Mouse (Mus musculus): ENCODE measurements around the gene Zfp418. TPM values are rescaled to one million over a fixed set of nuclear protein-coding genes. Genes with fewer than 3 reads are reported as not detected.
"Not testable (repeated sequence)": the region's sequence is repeated elsewhere in the genome, so short reads cannot be mapped to it uniquely, and the experiment has no call there.

Zfp418 gene
- 2.5 and 5.8 TPM in 2 replicates for total RNA-seq (2017)

DNA sequence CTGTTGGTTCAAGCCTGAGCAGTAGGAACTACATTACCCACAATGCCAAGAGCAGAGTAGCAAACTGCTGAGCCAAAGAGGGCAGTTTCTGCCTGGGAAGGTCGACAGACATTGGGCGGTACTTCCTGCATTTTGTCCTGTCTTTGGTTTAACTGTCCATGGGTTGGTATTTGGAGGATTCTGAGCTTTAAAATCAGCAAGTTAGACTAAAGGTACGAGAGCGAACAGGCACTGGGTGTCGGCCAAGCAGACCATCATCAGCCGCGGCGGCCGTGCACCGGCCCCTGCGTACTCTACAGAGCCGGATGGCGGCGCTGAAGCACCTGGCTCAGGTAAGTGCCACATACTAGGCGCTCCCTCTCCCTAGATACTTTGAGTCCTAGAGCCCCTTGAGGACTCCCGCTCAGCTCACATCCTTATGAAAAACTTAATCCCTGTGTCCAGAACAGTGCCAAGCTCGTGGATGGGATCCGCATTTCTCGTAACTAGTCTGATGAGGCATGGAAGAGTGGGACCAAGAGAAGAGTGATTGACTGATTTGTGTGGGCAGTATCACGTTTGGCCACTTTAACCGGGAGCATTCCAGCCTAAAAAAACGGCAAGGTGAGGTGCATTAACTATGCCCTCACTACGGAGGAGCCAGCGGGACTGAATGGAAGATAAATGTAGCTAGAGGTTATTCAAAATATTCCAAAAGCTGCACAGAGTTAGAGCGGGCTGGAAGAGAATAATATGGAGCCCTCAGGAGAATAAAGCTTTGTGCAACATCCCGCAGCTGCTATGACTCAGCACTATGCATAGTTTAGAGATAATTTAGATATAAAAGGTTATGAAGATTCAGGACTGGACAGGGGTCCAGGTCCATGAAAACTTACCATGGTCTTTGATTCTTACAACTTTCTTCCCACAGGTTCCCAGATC lies at the start of gene Zfp418:
Zfp418 (plus strand) TSS at position 104 of the 921 bp plus-strand sequence.
- ATAC-seq (replicated peaks in 1 of 2; ENCODE audit: insufficient read depth in 1 of 2, low FRiP score in 2 of 2, low TSS enrichment in 1 of 2, low read depth in 1 of 2, poor library complexity in 2 of 2, severe bottlenecking in 2 of 2): peak; percentile 100

- peak in 1 of 2 experiments; percentile 16; a peak in 2 of 4 replicates for ATAC-seq (replicated peaks in 1 of 2; ENCODE audit: insufficient read depth in 1 of 2, low FRiP score in 2 of 2, low TSS enrichment in 1 of 2, low read depth in 1 of 2, poor library complexity in 2 of 2, severe bottlenecking in 2 of 2)
Observed at GRCm38 (mm10) chr7:7121602-7121980, 49.5 kb upstream of the Zfp418 start.

DNA sequence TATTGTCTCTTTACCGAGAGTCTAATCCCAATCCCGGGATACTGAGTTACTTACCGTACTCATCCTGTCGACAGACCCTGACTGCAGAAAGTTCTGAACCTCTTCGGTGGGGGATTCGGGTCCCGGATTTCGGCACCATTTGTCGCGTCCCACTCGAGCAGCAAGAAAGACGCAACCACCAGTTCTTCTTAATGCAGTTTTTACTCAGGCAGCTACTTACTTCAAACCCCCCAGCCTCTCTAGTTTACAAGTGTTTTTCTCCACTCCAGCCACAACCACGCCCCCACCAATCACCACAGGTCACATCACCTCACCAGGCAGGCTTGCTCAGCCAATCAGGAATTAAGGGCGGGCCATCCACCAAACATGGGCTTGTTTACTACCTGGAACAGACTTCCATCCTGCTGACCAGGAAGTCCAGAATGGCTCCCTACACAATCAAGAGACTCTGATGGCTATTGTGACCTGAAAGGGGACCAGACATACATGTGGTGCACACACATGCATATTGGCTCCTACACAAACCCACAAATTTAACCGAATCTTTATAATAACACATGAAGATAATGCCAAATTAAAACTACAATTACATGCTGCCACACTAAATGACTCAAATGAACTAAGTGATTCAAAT lies 40.5 kb upstream of the Zfp418 start:
- not testable (repeated sequence) for ATAC-seq (replicated peaks in 1 of 2; ENCODE audit: insufficient read depth in 1 of 2, low FRiP score in 2 of 2, low TSS enrichment in 1 of 2, low read depth in 1 of 2, poor library complexity in 2 of 2, severe bottlenecking in 2 of 2)

DNA sequence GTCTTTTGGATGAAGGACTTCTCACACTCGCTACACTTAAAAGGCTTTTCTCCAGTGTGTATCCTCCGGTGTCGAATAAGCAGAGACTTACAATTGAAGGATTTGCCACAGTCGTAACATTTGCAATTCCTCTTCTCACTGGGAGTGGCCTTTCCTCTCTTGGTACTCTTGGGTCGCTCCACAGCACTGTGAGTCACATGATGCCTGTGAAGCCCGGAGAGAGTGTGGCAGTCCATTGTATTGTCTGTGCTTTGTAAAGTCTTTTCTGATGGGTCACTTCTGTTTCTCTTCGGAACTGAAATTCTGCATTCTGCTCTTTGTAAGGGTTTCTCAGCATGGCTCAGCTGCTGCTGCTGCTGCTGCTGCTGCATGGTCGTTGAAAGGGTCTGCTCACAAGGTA lies 38.4 kb upstream of the Zfp418 start:
- ATAC-seq (replicated peaks in 1 of 2; ENCODE audit: insufficient read depth in 1 of 2, low FRiP score in 2 of 2, low TSS enrichment in 1 of 2, low read depth in 1 of 2, poor library complexity in 2 of 2, severe bottlenecking in 2 of 2): no peak

- ATAC-seq (replicated peaks in 1 of 2; ENCODE audit: insufficient read depth in 1 of 2, low FRiP score in 2 of 2, low TSS enrichment in 1 of 2, low read depth in 1 of 2, poor library complexity in 2 of 2, severe bottlenecking in 2 of 2): peak; percentile 100
Observed at GRCm38 (mm10) chr7:7136379-7136866, 34.7 kb upstream of the Zfp418 start, which contains the start of gene Zfp773. Gene Zfp773 (minus strand): TSS chr7:7136755.

DNA sequence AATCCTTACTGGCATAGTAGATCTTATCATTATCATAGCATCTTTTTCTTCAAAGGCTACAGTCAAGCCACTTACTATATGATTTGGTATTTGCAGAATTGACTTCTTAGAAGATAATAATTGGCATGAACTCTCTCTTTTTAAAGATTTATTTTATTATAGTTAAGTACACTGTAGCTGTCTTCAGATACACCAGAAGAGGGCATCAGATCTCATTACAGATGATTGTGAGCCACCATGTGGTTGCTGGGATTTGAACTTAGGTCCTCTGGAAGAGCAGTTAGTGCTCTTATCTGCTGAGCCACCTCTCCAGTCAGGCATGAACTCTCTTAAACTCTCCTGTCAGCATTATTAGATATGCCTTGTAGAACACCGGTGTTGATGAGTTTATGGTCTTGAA lies 26.9 kb upstream of the Zfp418 start:
- no peak for ATAC-seq (replicated peaks in 1 of 2; ENCODE audit: insufficient read depth in 1 of 2, low FRiP score in 2 of 2, low TSS enrichment in 1 of 2, low read depth in 1 of 2, poor library complexity in 2 of 2, severe bottlenecking in 2 of 2)

DNA sequence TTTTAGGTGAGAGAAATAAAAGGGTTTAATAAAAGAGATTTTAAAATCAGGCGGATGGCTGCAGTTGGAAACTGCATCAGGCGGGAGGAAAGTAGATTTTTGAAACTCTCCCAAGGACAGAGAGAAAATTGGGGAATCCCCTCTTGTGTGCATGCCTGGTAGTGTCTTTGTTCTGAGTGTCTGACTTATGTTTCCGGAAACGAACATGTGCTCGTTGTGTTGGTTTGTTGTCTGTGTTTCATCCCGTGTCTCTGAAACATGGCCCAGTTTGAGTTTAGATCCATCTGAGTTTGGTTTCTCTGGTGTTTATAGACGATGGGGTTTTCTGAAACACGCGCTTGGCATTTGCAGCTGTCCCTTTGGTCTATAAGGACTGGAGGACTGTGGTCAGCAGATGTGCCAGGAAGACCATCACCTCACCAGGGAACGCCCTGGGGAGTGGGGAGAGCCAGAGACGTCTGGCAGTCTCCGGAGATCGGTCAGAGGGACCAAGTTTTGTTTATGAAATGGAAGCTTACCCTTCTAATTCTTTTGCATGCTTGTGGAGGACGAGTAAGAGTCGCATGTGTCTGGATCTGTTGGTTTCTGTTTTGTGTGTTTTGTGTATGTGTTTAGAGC lies 25.0 kb upstream of the Zfp418 start:
- ATAC-seq (replicated peaks in 1 of 2; ENCODE audit: insufficient read depth in 1 of 2, low FRiP score in 2 of 2, low TSS enrichment in 1 of 2, low read depth in 1 of 2, poor library complexity in 2 of 2, severe bottlenecking in 2 of 2): no peak

DNA sequence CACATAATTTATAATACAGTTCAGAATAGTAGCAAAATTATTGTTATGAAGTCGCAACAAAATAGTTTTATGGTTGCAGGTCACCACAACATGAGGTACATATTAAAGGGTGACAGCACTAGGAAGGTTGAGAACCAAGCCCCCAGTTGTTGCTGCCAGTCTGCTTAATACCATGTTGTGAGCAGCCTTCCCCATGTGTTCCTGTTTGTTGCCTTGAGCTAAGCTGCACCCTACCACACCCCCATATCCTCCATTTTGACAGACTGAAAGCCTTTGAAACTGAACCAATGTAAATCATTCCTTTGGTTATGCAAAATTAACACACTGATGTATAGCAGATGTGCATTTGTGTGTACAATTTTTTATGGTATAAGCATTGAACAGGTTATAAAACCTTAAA lies 14.8 kb downstream of the Zfp418 start:
- no peak for ATAC-seq (replicated peaks in 1 of 2; ENCODE audit: insufficient read depth in 1 of 2, low FRiP score in 2 of 2, low TSS enrichment in 1 of 2, low read depth in 1 of 2, poor library complexity in 2 of 2, severe bottlenecking in 2 of 2)

DNA sequence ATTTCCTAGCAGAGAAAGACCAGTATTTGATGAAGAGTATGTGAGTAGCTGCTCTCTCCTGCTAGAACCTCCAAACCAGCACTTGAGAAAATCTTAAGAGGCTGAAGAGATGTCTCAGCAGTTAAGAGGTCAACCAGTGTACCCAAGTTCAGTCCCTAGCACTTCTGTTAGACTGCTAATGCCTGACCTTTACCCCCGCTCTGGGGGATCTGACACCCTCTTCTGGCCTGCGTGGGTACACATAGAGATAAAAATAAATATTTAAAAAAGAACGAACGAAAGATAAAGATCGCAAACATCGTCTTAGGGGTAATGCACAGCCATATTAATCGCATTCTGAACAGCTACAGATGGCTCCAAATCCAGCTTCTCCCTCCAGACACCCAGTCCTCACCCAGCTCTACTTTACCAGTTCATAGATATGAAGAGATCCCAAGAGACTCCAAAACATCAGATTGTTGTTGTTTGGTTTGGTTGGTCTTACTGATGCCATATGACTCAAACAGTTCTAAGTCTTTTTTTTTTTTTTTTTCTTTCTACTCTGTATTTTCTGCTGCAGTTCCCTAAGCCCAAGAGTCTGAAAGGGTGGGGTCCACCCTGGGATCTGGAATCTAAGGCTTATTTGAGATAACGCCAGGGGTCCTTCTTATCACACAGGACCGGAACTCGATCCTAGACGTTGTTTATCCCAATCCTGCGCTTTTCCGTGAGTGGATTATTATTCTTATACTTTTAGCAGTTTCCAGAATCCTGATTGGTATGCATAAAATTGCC lies 16.5 kb downstream of the Zfp418 start:
- ATAC-seq (replicated peaks in 1 of 2; ENCODE audit: insufficient read depth in 1 of 2, low FRiP score in 2 of 2, low TSS enrichment in 1 of 2, low read depth in 1 of 2, poor library complexity in 2 of 2, severe bottlenecking in 2 of 2): peak in 1 of 2 experiments; percentile 6; a peak in 2 of 4 replicates

DNA sequence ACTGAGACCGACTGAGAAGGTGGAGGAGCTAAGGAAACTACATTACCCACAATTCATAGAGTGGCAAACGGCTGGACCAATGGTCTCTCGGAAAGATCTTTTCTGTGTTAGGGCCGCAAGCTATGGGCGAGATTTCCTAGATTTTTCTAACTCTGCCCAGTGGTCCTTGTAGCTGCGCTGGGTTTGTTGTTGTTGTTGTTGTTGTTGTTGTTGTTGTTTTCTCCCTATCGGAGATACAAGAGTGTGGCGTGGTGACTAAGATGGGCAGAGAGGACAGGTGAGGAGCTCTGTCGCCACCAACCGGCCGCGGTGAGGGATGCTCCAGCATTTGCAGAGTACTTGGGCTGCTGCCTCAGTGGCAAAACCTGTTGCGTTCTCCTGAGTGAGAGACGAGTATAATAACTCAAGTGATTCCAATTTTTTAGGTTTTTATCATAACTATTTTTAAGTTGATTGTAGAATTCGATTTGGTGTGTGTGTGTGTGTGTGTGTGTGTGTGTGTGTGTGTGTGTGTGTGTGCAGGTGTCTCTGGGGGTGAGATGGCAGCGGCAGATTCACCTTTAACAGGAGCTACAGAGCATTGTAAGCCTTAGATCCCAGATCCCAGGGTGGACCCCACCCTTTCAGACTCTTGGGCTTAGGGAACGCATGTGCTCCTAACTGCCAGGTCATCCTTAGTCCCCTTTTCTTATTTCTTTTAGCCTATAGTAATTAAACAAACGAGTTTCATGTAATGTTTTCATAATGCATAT lies 17.2 kb downstream of the Zfp418 start:
- peak; percentile 99 to 100 for ATAC-seq (replicated peaks in 1 of 2; ENCODE audit: insufficient read depth in 1 of 2, low FRiP score in 2 of 2, low TSS enrichment in 1 of 2, low read depth in 1 of 2, poor library complexity in 2 of 2, severe bottlenecking in 2 of 2)

DNA sequence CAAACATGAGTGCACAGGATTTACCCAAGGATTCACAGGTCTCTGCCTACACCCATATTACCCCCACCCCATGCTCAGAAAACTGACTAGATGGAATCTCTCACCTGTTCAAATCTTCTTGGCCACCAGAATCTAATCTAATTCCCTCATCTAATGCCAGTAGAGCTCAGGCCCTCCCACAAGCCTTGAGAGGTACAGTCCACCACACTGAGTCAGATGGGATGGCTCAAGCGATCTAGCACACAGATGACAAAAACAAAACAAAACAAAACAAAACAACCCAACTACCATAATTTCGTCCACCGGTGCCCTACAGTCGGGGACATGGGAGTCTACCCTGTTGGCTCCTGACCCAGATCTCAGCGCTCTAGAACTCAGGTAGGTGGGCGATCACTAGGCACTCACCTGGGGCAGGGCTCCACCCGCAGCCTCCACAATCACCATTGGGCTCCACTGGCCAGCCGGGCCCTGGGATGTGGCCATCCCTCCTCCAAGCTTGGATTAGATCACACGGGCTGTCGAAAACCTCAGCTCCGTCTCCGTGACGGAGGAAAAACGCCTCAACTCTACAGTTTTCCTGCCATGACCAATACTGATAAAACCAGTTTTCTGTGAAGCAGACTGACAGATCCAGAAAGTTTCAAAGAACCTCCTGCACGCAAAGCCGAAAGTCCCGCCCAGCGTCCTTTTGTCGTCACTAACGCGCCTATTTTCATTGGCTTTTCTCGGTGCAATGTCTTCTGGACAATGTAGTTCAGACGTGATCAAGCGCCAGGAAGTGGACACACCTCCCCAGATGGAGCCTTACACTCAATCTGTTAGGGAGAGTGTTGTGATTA lies 38.4 kb downstream of the Zfp418 start, which contains the start of gene Zfp772:
Zfp772 (minus strand) TSS at position 686 of the 839 bp plus-strand sequence.
- ATAC-seq (replicated peaks in 1 of 2; ENCODE audit: insufficient read depth in 1 of 2, low FRiP score in 2 of 2, low TSS enrichment in 1 of 2, low read depth in 1 of 2, poor library complexity in 2 of 2, severe bottlenecking in 2 of 2): not testable (repeated sequence)

Other genes with a start within 250 kb of the Zfp418 start
- not detected in 2 replicates for gene Aurkc, start 176.0 kb upstream of the Zfp418 start, total RNA-seq (2017)
- 10.4 and 23.2 TPM in 2 replicates for gene Zfp954, start 49.8 kb upstream of the Zfp418 start, total RNA-seq (2017)
- gene Zfp773, start 34.6 kb upstream of the Zfp418 start, total RNA-seq (2017): 5.4 and 7.6 TPM in 2 replicates
- 3.6 and 4.1 TPM in 2 replicates for gene Zfp772, start 38.7 kb downstream of the Zfp418 start, total RNA-seq (2017)
- 2.8 TPM in 1 of 2 replicates, not detected in the other for gene Vmn2r29, start 76.0 kb downstream of the Zfp418 start, total RNA-seq (2017)
- 1.3 and 2.3 TPM in 2 replicates for gene Gm45844, start 107.0 kb downstream of the Zfp418 start, total RNA-seq (2017)
- 33.7 and 44.8 TPM in 2 replicates for gene Clcn4, start 129.5 kb downstream of the Zfp418 start, total RNA-seq (2017)
- gene Vmn2r30, start 166.3 kb downstream of the Zfp418 start, total RNA-seq (2017): 0.13 TPM in 1 of 2 replicates, not detected in the other
- gene Gm45783, start 203.2 kb downstream of the Zfp418 start, total RNA-seq (2017): not detected in 2 replicates
- not detected in 2 replicates for gene Vmn2r31, start 228.4 kb downstream of the Zfp418 start, total RNA-seq (2017)